Mouse (Mus musculus) ES-Bruce4 (cell line): ENCODE measurements around the gene Snf8.

ENCODE experiments used
- CTCF ChIP-seq: IDR thresholded peaks from one replicate; pipeline ENCODE4 v1.8.1; 2011; ENCODE audit warnings: low read depth, low read length
- EP300 ChIP-seq: IDR thresholded peaks from 2 replicates; pipeline ENCODE4 v1.6.1; 2011; ENCODE audit warnings: low read depth, low read length; ENCODE audit not compliant: insufficient read depth
- POLR2A ChIP-seq: IDR thresholded peaks from one replicate; pipeline ENCODE4 v1.8.1; 2011; ENCODE audit warnings: low read length; ENCODE audit not compliant: insufficient read depth

DNA sequence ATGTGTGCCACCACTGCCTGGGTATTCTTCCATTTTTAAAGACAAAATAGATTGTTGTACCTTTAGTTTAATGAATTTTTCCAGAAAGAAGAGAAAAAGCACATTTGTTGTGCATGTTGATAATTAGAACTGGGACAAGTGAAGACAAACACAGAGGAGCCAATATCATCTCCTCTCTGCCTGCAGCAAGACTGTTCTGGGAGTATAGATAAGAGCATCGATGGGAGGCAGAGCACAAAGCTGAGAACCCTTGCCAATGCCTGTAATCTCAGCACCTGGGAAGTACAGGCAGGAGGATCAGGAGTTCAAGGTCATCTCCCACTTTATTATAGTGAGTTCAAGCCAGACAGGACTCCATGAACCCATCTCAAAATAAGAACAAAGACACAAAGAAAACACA is 3.9 kb downstream of the Snf8 start:
- TF ChIP-seq CTCF, result no peak
- no peak for TF ChIP-seq EP300
- TF ChIP-seq POLR2A, result no peak
